Mouse (Mus musculus): ENCODE measurements at regions not wholly inside any gene's neighbourhood (a gene's known extent, or its start where the extent isn't known, plus 50 kb on each side); places are given as distances from the start of the nearest gene placed in this dataset.
A peak's percentile ranks its signal among the peaks of the same experiment; 100 is the strongest.

DNA sequence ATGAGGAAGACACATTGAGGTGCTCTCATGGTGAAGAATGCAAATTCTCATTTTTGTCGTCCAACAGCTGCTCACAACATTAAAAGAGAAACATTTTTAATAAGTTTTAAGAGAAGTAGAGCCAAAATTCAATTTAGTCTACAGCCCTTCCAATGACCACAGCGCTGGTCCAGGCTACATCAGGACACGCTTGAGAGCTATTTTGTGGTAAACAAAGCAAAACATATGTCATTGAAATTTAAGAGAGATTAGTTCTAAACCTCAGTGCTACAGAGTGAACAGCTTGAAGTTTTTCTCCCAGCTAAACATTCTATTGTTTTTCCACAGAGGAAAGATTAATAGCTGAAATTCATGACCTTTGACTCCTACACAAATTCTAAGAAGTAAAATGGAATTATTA, 1820.8 kb upstream of the Acvr2a start:
- Histone ChIP-seq H3K4me3 (replicated peaks; ENCODE audit: low read length) (no peak overlapping the region), H3K4me2 (ENCODE audit: low read depth, low read length) (no peak overlapping the region), H3K9ac (ENCODE audit: low read length) (no peak overlapping the region), H3K27me3 (ENCODE audit: control insufficient read depth, insufficient read depth, low read length) (no peaks in the 10 kb centered on the region), H3K9me3 (replicated peaks; ENCODE audit: control insufficient read depth, low read length) (no peaks in the 10 kb centered on the region), H3K36me3 (ENCODE audit: control insufficient read depth, insufficient read depth, low read length) (no peaks in the 10 kb centered on the region), H3K27ac (ENCODE audit: low read length) (no peak overlapping the region), H3K4me1 (ENCODE audit: control insufficient read depth, insufficient read depth, low read length) (no peaks in the 10 kb centered on the region)
- ATAC-seq (ENCODE audit: insufficient read depth, low FRiP score): peak; percentile 83; the same call in 1 of the 2 replicates
- 44% methylated on average over 3 of the region's 3 CpGs for WGBS

DNA sequence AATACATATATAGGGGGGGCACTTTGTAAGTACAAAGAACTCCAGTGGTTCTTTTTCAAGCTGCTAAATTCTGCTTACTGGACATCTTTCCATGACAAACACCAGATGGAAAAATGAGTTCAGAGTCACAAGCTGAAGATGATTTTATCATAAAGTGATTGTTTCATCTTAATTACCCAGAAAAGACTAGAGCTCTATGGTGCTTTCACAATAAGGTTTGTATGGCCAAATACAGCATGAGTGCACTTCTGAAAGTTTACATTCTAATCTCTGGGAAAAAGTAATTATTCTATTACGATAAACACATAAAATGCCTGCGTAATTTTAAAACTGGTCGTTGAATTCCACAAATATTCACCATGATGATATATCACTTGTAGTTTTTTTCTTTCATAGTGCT, 1821.2 kb upstream of the Acvr2a start:
- 47% methylated on average over 3 of the region's 3 CpGs for WGBS
- H3K4me3 ChIP-seq (replicated peaks; ENCODE audit: low read length): no peak overlapping the region
- H3K27me3 ChIP-seq (ENCODE audit: control insufficient read depth, insufficient read depth, low read length): no peaks in the 10 kb centered on the region
- no peak overlapping the region for H3K9ac ChIP-seq (ENCODE audit: low read length)
- no peaks in the 10 kb centered on the region for H3K9me3 ChIP-seq (replicated peaks; ENCODE audit: control insufficient read depth, low read length)
- H3K27ac ChIP-seq (ENCODE audit: low read length): no peak overlapping the region
- H3K4me2 ChIP-seq (ENCODE audit: low read depth, low read length): no peak overlapping the region
- peak; percentile 50; the same call in 1 of the 2 replicates for ATAC-seq (ENCODE audit: insufficient read depth, low FRiP score)
- no peaks in the 10 kb centered on the region for H3K4me1 ChIP-seq (ENCODE audit: control insufficient read depth, insufficient read depth, low read length)
- no peaks in the 10 kb centered on the region for H3K36me3 ChIP-seq (ENCODE audit: control insufficient read depth, insufficient read depth, low read length)

DNA sequence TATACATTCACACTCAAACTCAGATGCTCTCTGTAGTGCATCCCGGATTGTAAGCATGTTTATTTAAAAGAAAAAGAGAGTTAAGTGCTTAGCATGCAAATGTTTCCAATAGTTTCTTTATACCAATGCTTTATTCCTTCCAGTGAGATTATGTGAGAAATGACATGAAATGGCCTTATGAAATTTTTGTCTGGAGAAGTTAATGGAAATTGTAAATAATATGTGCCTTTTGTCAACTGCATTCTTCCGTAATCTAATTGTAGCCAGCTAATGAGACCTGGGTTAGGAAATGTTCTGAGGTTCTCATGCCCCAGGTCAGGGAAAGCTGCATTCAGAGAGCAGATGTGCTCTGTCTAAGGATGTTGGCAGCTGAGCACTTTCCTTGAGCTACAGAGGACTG, 1827.2 kb upstream of the Acvr2a start:
- Histone ChIP-seq H3K4me2 (ENCODE audit: low read depth, low read length) (no peak overlapping the region), H3K9ac (ENCODE audit: low read length) (no peak overlapping the region), H3K27me3 (ENCODE audit: control insufficient read depth, insufficient read depth, low read length) (no peaks in the 10 kb centered on the region), H3K4me1 (ENCODE audit: control insufficient read depth, insufficient read depth, low read length) (peaks cover 2% of the 10 kb centered on the region; the same call in 1 of the 2 replicates), H3K9me3 (replicated peaks; ENCODE audit: control insufficient read depth, low read length) (no peaks in the 10 kb centered on the region), H3K27ac (ENCODE audit: low read length) (no peak overlapping the region; the same call in 1 of the 2 replicates), H3K36me3 (ENCODE audit: control insufficient read depth, insufficient read depth, low read length) (no peaks in the 10 kb centered on the region), H3K4me3 (replicated peaks; ENCODE audit: low read length) (no peak overlapping the region)
- ATAC-seq (ENCODE audit: insufficient read depth, low FRiP score): no peak
- WGBS: 52% methylated on average over 2 of the region's 2 CpGs

DNA sequence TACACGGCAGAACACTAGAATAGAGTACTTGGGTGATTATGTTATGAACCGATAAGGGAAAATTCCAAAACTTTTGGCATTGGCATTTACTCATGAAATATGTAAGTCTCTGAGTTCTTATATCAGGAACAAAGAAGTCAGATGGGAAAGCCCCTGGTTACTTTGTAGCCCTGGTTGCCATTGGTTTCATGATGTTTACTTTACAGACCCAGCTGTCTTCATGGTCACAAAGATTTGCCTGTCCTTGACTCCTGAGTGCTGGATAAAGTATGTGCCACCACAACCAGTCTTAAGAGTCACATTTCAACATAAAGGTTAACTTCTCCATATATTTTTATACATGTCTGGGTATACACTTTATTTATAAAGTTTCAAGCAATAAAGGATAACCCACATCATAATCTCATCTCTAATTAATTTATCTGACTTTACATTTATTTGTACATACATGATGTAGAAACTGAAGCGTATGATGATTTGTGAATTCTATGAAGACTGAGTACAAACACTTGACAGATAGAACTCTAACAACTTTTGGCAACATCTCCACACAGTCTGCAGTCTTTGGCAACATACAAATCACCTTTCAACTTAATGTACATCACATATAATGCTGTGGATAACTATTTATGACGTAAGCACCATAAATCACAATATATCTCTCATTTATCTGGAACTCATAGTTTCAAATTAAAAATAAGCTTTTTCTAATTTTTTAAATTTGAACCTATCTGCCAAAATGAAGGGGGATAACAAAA, 1827.8 kb upstream of the Acvr2a start:
- 61% methylated on average over 4 of the region's 4 CpGs for WGBS
- no peaks in the 10 kb centered on the region for H3K27me3 ChIP-seq (ENCODE audit: control insufficient read depth, insufficient read depth, low read length)
- ATAC-seq (ENCODE audit: insufficient read depth, low FRiP score): no peak
- no peaks in the 10 kb centered on the region for H3K9me3 ChIP-seq (replicated peaks; ENCODE audit: control insufficient read depth, low read length)
- peaks cover 2% of the 10 kb centered on the region; the same call in 1 of the 2 replicates for H3K4me1 ChIP-seq (ENCODE audit: control insufficient read depth, insufficient read depth, low read length)
- no peak overlapping the region for H3K27ac ChIP-seq (ENCODE audit: low read length)
- H3K4me2 ChIP-seq (ENCODE audit: low read depth, low read length): no peak overlapping the region
- H3K9ac ChIP-seq (ENCODE audit: low read length): no peak overlapping the region
- H3K36me3 ChIP-seq (ENCODE audit: control insufficient read depth, insufficient read depth, low read length): no peaks in the 10 kb centered on the region
- H3K4me3 ChIP-seq (replicated peaks; ENCODE audit: low read length): no peak overlapping the region

DNA sequence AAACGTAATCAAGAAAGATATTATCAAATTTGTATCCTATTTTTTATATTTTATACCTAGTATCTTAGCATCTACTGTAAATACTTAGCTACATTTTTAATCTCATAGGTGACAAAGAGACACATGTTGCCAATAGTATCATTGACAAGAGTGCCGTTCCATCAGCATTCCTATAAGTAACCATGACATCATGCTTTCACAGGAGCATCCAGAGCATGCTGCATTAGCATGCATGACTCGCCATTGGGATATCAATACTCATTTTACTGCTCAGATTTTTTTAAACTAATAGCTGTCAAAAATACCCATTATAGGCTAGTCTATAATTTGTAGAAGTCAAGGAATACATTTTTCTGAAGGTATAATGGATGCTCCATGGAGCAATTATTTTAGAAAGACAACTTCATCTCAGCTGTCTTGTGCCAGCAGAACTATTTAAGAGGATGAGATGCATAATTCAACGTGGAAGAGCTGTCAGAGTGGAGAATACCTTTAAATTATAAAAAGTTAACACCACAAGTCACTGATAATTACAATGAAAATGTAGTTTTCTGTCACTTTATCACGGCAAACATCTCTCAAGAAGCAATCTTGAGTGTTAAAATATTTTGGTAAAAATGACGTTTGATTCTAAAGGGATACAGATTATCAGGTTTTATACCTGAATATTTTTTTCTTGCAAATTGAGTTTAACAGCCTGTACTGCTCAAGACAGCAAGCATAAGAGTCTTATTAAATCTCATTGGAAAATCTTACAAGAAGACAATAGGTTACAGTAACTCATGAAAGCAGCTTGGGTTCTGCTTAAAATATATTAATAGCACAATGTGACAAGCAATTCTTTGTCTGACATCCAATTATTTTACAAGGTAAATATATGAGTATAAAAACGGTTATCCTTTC, 1823.7 kb upstream of the Zeb2 start:
- H3K4me3 ChIP-seq (replicated peaks; ENCODE audit: low read length): no peak overlapping the region
- H3K9me3 ChIP-seq (replicated peaks; ENCODE audit: control insufficient read depth, low read length): no peaks in the 10 kb centered on the region
- H3K36me3 ChIP-seq (ENCODE audit: control insufficient read depth, insufficient read depth, low read length): no peaks in the 10 kb centered on the region
- 73% methylated on average over 7 of the region's 7 CpGs for WGBS
- H3K4me2 ChIP-seq (ENCODE audit: low read depth, low read length): no peak overlapping the region
- H3K27me3 ChIP-seq (ENCODE audit: control insufficient read depth, insufficient read depth, low read length): no peaks in the 10 kb centered on the region
- no peak overlapping the region for H3K27ac ChIP-seq (ENCODE audit: low read length)
- no peaks in the 10 kb centered on the region for H3K4me1 ChIP-seq (ENCODE audit: control insufficient read depth, insufficient read depth, low read length)
- H3K9ac ChIP-seq (ENCODE audit: low read length): no peak overlapping the region
- ATAC-seq (ENCODE audit: insufficient read depth, low FRiP score): no peak

DNA sequence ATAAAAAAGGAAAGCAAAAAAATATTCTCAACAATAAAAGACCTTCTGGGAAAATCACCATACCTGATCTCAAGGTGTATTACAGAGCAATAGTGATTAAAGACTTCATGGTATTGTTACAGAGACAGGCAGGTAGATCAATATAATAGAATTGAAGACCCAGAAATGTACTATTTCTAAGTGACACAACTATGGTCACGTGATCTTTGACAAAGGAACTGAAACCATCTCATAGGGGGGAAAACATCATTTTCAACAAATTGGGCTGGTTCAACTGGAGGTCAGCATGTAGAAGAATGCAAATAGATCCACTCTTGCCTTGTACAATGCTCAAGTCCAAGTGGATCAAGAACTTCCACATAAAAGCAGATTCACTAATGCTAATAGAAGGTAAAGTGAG, 1815.6 kb upstream of the Zeb2 start:
- no peak overlapping the region for H3K4me2 ChIP-seq (ENCODE audit: low read depth, low read length)
- H3K4me3 ChIP-seq (replicated peaks; ENCODE audit: low read length): no peak overlapping the region
- no peaks in the 10 kb centered on the region for H3K9me3 ChIP-seq (replicated peaks; ENCODE audit: control insufficient read depth, low read length)
- ATAC-seq (ENCODE audit: insufficient read depth, low FRiP score): no peak
- no peaks in the 10 kb centered on the region for H3K27me3 ChIP-seq (ENCODE audit: control insufficient read depth, insufficient read depth, low read length)
- no peaks in the 10 kb centered on the region for H3K4me1 ChIP-seq (ENCODE audit: control insufficient read depth, insufficient read depth, low read length)
- no peak overlapping the region for H3K9ac ChIP-seq (ENCODE audit: low read length)
- no peaks in the 10 kb centered on the region for H3K36me3 ChIP-seq (ENCODE audit: control insufficient read depth, insufficient read depth, low read length)
- WGBS: 81% methylated on average over 1 of the region's 1 CpGs
- H3K27ac ChIP-seq (ENCODE audit: low read length): no peak overlapping the region

DNA sequence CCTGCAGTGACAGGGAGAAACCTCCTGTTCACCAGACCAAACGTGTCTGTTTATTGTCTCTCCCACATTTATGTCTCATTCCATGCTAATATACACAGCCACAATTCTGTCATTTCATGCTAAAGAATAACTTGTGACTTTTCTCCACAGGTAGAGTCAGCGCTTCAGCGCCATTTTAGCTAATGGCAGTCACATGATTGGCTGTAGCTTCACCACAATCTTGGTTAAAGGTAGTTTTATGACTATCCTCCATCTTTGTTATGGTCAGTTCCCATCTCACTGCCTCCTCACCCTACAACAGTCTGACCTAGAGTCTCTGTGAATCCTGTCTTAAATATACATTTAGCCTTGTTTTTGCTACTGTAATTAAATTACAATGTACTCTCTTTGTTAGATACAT, 1807.0 kb upstream of the Zeb2 start:
- 80% methylated on average over 3 of the region's 3 CpGs for WGBS
- no peak for ATAC-seq (ENCODE audit: insufficient read depth, low FRiP score)
- no peak overlapping the region for H3K27ac ChIP-seq (ENCODE audit: low read length)
- no peaks in the 10 kb centered on the region for H3K9me3 ChIP-seq (replicated peaks; ENCODE audit: control insufficient read depth, low read length)
- H3K36me3 ChIP-seq (ENCODE audit: control insufficient read depth, insufficient read depth, low read length): no peaks in the 10 kb centered on the region
- H3K4me3 ChIP-seq (replicated peaks; ENCODE audit: low read length): no peak overlapping the region
- no peak overlapping the region for H3K4me2 ChIP-seq (ENCODE audit: low read depth, low read length)
- no peaks in the 10 kb centered on the region for H3K4me1 ChIP-seq (ENCODE audit: control insufficient read depth, insufficient read depth, low read length)
- H3K27me3 ChIP-seq (ENCODE audit: control insufficient read depth, insufficient read depth, low read length): no peaks in the 10 kb centered on the region
- H3K9ac ChIP-seq (ENCODE audit: low read length): no peak overlapping the region

DNA sequence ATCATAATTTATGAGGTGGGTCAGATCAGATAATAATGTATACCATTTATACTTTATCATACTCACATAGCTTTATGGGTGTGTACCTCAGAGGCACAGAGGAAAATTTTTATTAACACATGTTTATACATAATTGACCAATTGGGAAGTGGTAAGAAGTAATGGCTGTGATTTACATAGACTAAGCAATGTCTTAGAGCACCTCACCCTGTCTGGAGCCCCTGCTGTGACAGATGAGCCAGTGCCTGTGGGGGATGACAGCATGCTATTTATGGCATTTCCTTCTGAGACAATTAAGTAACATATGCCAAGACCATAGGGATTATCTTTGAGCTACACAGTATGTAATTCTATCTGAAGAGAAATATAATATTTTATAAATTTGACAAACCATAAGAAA, 1796.3 kb upstream of the Zeb2 start:
- Histone ChIP-seq H3K36me3 (ENCODE audit: control insufficient read depth, insufficient read depth, low read length) (no peaks in the 10 kb centered on the region), H3K27ac (ENCODE audit: low read length) (no peak overlapping the region), H3K9me3 (replicated peaks; ENCODE audit: control insufficient read depth, low read length) (no peaks in the 10 kb centered on the region), H3K4me3 (replicated peaks; ENCODE audit: low read length) (no peak overlapping the region), H3K9ac (ENCODE audit: low read length) (no peak overlapping the region), H3K27me3 (ENCODE audit: control insufficient read depth, insufficient read depth, low read length) (no peaks in the 10 kb centered on the region), H3K4me1 (ENCODE audit: control insufficient read depth, insufficient read depth, low read length) (no peaks in the 10 kb centered on the region), H3K4me2 (ENCODE audit: low read depth, low read length) (no peak overlapping the region)
- ATAC-seq (ENCODE audit: insufficient read depth, low FRiP score): no peak

DNA sequence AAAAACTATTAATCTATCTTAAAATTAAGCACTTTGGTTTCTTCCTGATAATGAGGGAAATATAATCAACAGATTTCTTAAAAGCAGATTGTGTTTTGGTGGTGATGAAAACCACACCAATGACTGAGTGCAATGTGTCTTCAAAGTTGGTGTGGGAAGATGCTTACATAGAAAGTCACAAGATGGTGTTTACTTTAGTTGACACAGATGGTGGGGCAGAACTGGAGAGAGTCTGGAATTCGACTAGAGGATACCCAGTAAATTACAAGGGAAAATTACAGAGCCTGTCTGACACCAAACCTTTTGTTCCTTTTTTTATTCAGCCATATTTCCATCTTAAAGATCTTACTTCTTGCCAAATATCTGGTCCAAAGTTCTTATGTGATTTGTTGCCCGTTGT, 1766.0 kb upstream of the Zeb2 start:
- WGBS: 62% methylated on average over 2 of the region's 2 CpGs
- no peak for ATAC-seq (ENCODE audit: insufficient read depth, low FRiP score)
- Histone ChIP-seq H3K4me1 (ENCODE audit: control insufficient read depth, insufficient read depth, low read length) (no peaks in the 10 kb centered on the region), H3K4me3 (replicated peaks; ENCODE audit: low read length) (no peak overlapping the region), H3K4me2 (ENCODE audit: low read depth, low read length) (no peak overlapping the region), H3K27me3 (ENCODE audit: control insufficient read depth, insufficient read depth, low read length) (no peaks in the 10 kb centered on the region), H3K27ac (ENCODE audit: low read length) (no peak overlapping the region), H3K36me3 (ENCODE audit: control insufficient read depth, insufficient read depth, low read length) (no peaks in the 10 kb centered on the region), H3K9ac (ENCODE audit: low read length) (no peak overlapping the region), H3K9me3 (replicated peaks; ENCODE audit: control insufficient read depth, low read length) (no peaks in the 10 kb centered on the region)

Data from stomach, embryonic 16.5 days (tissue).